ENCODE assay signal across 19 mouse cellular contexts in the genomic region with DNA sequence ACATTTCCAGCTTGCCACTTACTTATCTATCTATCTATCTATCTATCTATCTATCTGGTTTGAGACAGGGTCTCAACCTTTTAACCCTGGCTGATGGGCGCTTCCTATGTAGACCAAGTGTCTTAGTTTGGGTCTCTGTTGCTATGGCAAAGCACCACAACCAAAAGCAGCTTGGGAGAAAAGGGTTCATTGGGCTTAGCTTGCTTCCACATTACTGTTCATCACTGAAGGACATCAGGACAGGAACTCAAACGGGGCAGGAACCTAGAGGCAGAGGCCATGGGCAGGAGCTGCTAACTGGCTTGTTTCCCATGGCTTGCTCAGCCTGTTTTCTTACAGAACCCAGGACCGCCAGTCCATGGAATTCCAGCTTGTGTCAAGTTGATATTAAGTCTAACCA. TPM values are rescaled to one million over a fixed set of nuclear protein-coding genes. Genes with fewer than 3 reads are reported as not detected.
DNase-seq lines count a peak whose midpoint lies in the region; ATAC-seq and TF ChIP-seq lines count a peak whose summit lies in the region.
"Had no signal": no experiment of that assay in that cellular context is flagged by ENCODE, and none has a peak within 500 bp of the region (broad histone marks: within the 10 kb centered on the region; RNA-seq: fewer than 3 reads in every experiment).

No protein-coding gene starts in this region.

- no peak for TF ChIP-seq RAD21 in CH12.LX (IDR thresholded peaks at IDR 0.05; ENCODE audit: low read depth, low read length)

- H3K9me3 ChIP-seq in heart, embryonic 11.5 days (replicated peaks; ENCODE audit: control insufficient read depth, low read length): no peaks in the 10 kb centered on the region
- H3K9me3 ChIP-seq in CH12.LX (replicated peaks; ENCODE audit: low read length): no peaks in the 10 kb centered on the region
- H3K9me3 ChIP-seq in liver, embryonic 16.5 days (replicated peaks; ENCODE audit: control insufficient read depth, low read length): no peaks in the 10 kb centered on the region
- H3K9me3 ChIP-seq: heart, embryonic 10.5 days; hindbrain, embryonic 13.5 days; limb, embryonic 15.5 days had no signal

- peaks cover 21% of the 10 kb centered on the region for H3K4me1 ChIP-seq in heart, embryonic 11.5 days (ENCODE audit: control insufficient read depth, insufficient read depth, low read length)
- peaks cover 12 to 54% of the 10 kb centered on the region in 2 experiments for H3K4me1 ChIP-seq in CH12.LX (ENCODE audit: control insufficient read depth in 1 of 2, insufficient read depth in 2 of 2)
- peaks cover 51% of the 10 kb centered on the region for H3K4me1 ChIP-seq in bone marrow macrophage, adult 2 months (ENCODE audit: control insufficient read depth, insufficient read depth, low read length)
- H3K4me1 ChIP-seq in liver, embryonic 16.5 days (ENCODE audit: control insufficient read depth, low read depth, low read length): peaks cover 39% of the 10 kb centered on the region
- H3K4me1 ChIP-seq in lung, adult 2 months (ENCODE audit: control insufficient read depth, insufficient read depth, low read length): peaks cover 11% of the 10 kb centered on the region; the same call in 1 of the 2 replicates

- no peak for TF ChIP-seq POLR2A in CH12.LX (IDR thresholded peaks at IDR 0.05; ENCODE audit: low read depth, low read length)
- TF ChIP-seq POLR2A in bone marrow macrophage, adult 2 months (IDR thresholded peaks at IDR 0.05; ENCODE audit: borderline replicate concordance, low read depth, low read length): no peak
- no peak for TF ChIP-seq POLR2A in lung, adult 2 months (IDR thresholded peaks at IDR 0.05; ENCODE audit: borderline replicate concordance, extremely low read depth, low read depth, low read length)

- H3K9ac ChIP-seq in heart, embryonic 11.5 days (ENCODE audit: low read depth, low read length): no peak overlapping the region
- no peak overlapping the region for H3K9ac ChIP-seq in CH12.LX (ENCODE audit: insufficient read depth, low read depth)
- no peak overlapping the region for H3K9ac ChIP-seq in liver, embryonic 16.5 days (ENCODE audit: low read depth, low read length)
- H3K9ac ChIP-seq: limb, embryonic 15.5 days had no signal

- dilution Hi-C loops in CH12.LX (cut with MboI; ENCODE audit: extremely low pct_ligation_motif_present, extremely low pct_unique_long_range_greater_than_20kb, low sequenced_read_pairs): no loop called here

- in situ Hi-C loops in CH12.LX (cut with MboI; ENCODE audit: low pct_ligation_motif_present, low pct_unique_long_range_greater_than_20kb, low sequenced_read_pairs): loop anchor here (10.0 kb wide), 1 partner anchor 568 kb away; a partner anchor contains a TSS

- peaks cover 7% of the 10 kb centered on the region; the same call in 1 of the 2 replicates for H3K36me3 ChIP-seq in heart, embryonic 11.5 days (ENCODE audit: control insufficient read depth, insufficient read depth, low read length)
- H3K36me3 ChIP-seq in CH12.LX (replicated peaks in 1 of 2; ENCODE audit: control insufficient read depth in 1 of 2, insufficient read depth in 1 of 2, low read length in 1 of 2): peaks cover 16 to 23% of the 10 kb centered on the region in 2 experiments
- H3K36me3 ChIP-seq in liver, embryonic 16.5 days (ENCODE audit: control insufficient read depth, insufficient read depth): peaks cover 12% of the 10 kb centered on the region

- H3K4me2 ChIP-seq in heart, embryonic 11.5 days: no peak overlapping the region
- no peak overlapping the region for H3K4me2 ChIP-seq in CH12.LX (ENCODE audit: insufficient read depth, low read depth, poor library complexity, severe bottlenecking)
- H3K4me2 ChIP-seq in liver, embryonic 16.5 days (ENCODE audit: low read depth, low read length): no peak overlapping the region
- H3K4me2 ChIP-seq: limb, embryonic 15.5 days had no signal

- no peak overlapping the region for H3K4me3 ChIP-seq in heart, embryonic 11.5 days (ENCODE audit: low read depth, low read length)
- no peak overlapping the region for H3K4me3 ChIP-seq in CH12.LX (replicated peaks in 1 of 3; ENCODE audit: low read depth in 2 of 3, low read length in 2 of 3, poor library complexity in 1 of 3)
- H3K4me3 ChIP-seq in bone marrow macrophage, adult 2 months (ENCODE audit: insufficient read depth, low read length): no peak overlapping the region
- no peak overlapping the region for H3K4me3 ChIP-seq in liver, embryonic 16.5 days (ENCODE audit: low read depth, low read length)
- no peak overlapping the region for H3K4me3 ChIP-seq in lung, adult 2 months (replicated peaks; ENCODE audit: extremely low read depth, low read depth, low read length)

- TF ChIP-seq EP300 in CH12.LX (IDR thresholded peaks at IDR 0.05; ENCODE audit: low read length): no peak

- TF ChIP-seq CTCF in CH12.LX (conservative IDR thresholded peaks at IDR 0.05 in 1 of 2, IDR thresholded peaks at IDR 0.05 in 1 of 2; ENCODE audit: low read depth in 2 of 2, low read length in 2 of 2): no peak
- TF ChIP-seq CTCF in bone marrow macrophage, adult 2 months (IDR thresholded peaks at IDR 0.05; ENCODE audit: low read depth, low read length): no peak
- TF ChIP-seq CTCF in lung, adult 2 months (IDR thresholded peaks at IDR 0.05; ENCODE audit: insufficient read depth, low read length): no peak

- H3K27me3 ChIP-seq in heart, embryonic 11.5 days (ENCODE audit: control insufficient read depth, insufficient read depth, low read length): no peaks in the 10 kb centered on the region
- no peaks in the 10 kb centered on the region for H3K27me3 ChIP-seq in CH12.LX (replicated peaks)
- no peaks in the 10 kb centered on the region for H3K27me3 ChIP-seq in liver, embryonic 16.5 days (ENCODE audit: control insufficient read depth, insufficient read depth, low read depth, low read length)
- H3K27me3 ChIP-seq: hindbrain, embryonic 13.5 days; limb, embryonic 15.5 days had no signal

- 78% methylated on average over 3 of the region's 3 CpGs for WGBS in heart, embryonic 11.5 days (ENCODE audit: insufficient replicate concordance)
- 67% methylated on average over 3 of the region's 3 CpGs for WGBS in liver, embryonic 16.5 days (ENCODE audit: insufficient replicate concordance)
- WGBS in lung, adult 2 months: 77% methylated on average over 3 of the region's 3 CpGs

- H3K27ac ChIP-seq in heart, embryonic 11.5 days (ENCODE audit: low read depth, low read length): no peak overlapping the region
- 0 out of 2 replicates have a peak overlapping the region, but pooled peaks have one; percentile 33 for H3K27ac ChIP-seq in CH12.LX (ENCODE audit: insufficient read depth, low read depth)
- peak overlapping the region; percentile 99 for H3K27ac ChIP-seq in bone marrow macrophage, adult 2 months (ENCODE audit: insufficient read depth, low read depth, low read length)
- H3K27ac ChIP-seq in liver, embryonic 16.5 days (ENCODE audit: low read length): peak overlapping the region; percentile 97; the same call in 1 of the 2 replicates

- DNase-seq in heart, adult 11 months: peak; percentile 90
- DNase-seq in CH12.LX (ENCODE audit: extremely low read depth): no peak
- no peak for DNase-seq in lung, adult 2 months
- no peak for DNase-seq in right cerebral cortex, adult 2 months (ENCODE audit: low spot score in 2 of 2)
- DNase-seq: cerebellum, adult 11-12 months; gastrocnemius, postnatal 36 days; heart, postnatal 14 days; kidney, adult 9 months; kidney, postnatal 36 days; layer of hippocampus, adult 9-11 months; midbrain, embryonic 14.5 days; right cerebral cortex, adult 18-20 months; thymus, postnatal 4 days had no signal

- no peak for ATAC-seq in heart, embryonic 11.5 days (replicated peaks; ENCODE audit: insufficient number of reproducible peaks, low FRiP score, low TSS enrichment)
- no peak for ATAC-seq in liver, embryonic 16.5 days (ENCODE audit: low read depth)

- H3K79me2 ChIP-seq in CH12.LX (replicated peaks; ENCODE audit: control insufficient read depth, extremely low read depth, insufficient read depth, poor library complexity, severe bottlenecking): peaks cover 33% of the 10 kb centered on the region

TF ChIP-seq in CH12.LX, 34 proteins besides CTCF, POLR2A, EP300 and RAD21 (continues in another document):
- TF ChIP-seq JUN (IDR thresholded peaks at IDR 0.05; ENCODE audit: insufficient read depth, low read depth, low read length) (no peak), ZMIZ1 (IDR thresholded peaks at IDR 0.05; ENCODE audit: low read depth, low read length) (no peak), MAZ (IDR thresholded peaks at IDR 0.05; ENCODE audit: low read depth, low read length) (no peak), E2F4 (IDR thresholded peaks at IDR 0.05; ENCODE audit: insufficient replicate concordance, low read depth, low read length) (no peak), BHLHE40 (IDR thresholded peaks at IDR 0.05; ENCODE audit: low read depth, low read length) (no peak), ZC3H11A (IDR thresholded peaks at IDR 0.05; ENCODE audit: low read depth, low read length) (no peak), USF2 (conservative IDR thresholded peaks at IDR 0.05; ENCODE audit: low read depth, low read length) (no peak)

RNA-seq across cellular contexts. Expression of a gene that starts 1.5 kb away (rescaled TPM):
- polyA plus RNA-seq in heart, embryonic 11.5 days (2014; fragmentation: Nextera tagmentation; extraction: Ambion mirVana): 46.3 and 49.8 TPM in 2 replicates
- total RNA-seq in CH12.LX (2012; rRNA removed): 95.9 and 114 TPM in 2 replicates
- total RNA-seq in CH12.LX (2014; rRNA removed): 223 and 225 TPM in 2 replicates
- polyA plus RNA-seq in CH12.LX (2012; ENCODE audit: insufficient read length, low read depth): 188 and 197 TPM in 2 replicates
- 565 and 578 TPM in 2 replicates for polyA plus RNA-seq in bone marrow macrophage, adult 2 months (2012; ENCODE audit: insufficient read depth, insufficient read length, missing spikeins)
- polyA plus RNA-seq in liver, embryonic 16.5 days (2015; fragmentation: Nextera tagmentation; extraction: Ambion mirVana): 11.1 and 14.5 TPM in 2 replicates
- polyA plus RNA-seq in lung, adult 2 months (2012; rRNA removed): 89.2 and 178 TPM in 2 replicates

RNA-seq across cellular contexts. Expression of a gene that starts 30.6 kb away (rescaled TPM):
- polyA plus RNA-seq in heart, embryonic 11.5 days (2014; fragmentation: Nextera tagmentation; extraction: Ambion mirVana): 3.5 and 5.1 TPM in 2 replicates
- total RNA-seq in CH12.LX (2012; rRNA removed): 0.85 and 1.1 TPM in 2 replicates
- total RNA-seq in CH12.LX (2014; rRNA removed): not detected in 2 replicates
- 0.10 TPM in 1 of 2 replicates, not detected in the other for polyA plus RNA-seq in CH12.LX (2012; ENCODE audit: insufficient read length, low read depth)
- polyA plus RNA-seq in bone marrow macrophage, adult 2 months (2012; ENCODE audit: insufficient read depth, insufficient read length, missing spikeins): 2.4 and 2.6 TPM in 2 replicates
- 0.74 and 0.83 TPM in 2 replicates for polyA plus RNA-seq in liver, embryonic 16.5 days (2015; fragmentation: Nextera tagmentation; extraction: Ambion mirVana)
- 51.3 and 52.3 TPM in 2 replicates for polyA plus RNA-seq in lung, adult 2 months (2012; rRNA removed)

RNA-seq across cellular contexts. Expression of a gene that starts 32.3 kb away (rescaled TPM):
- 52.7 and 55.4 TPM in 2 replicates for polyA plus RNA-seq in heart, embryonic 11.5 days (2014; fragmentation: Nextera tagmentation; extraction: Ambion mirVana)
- total RNA-seq in CH12.LX (2012; rRNA removed): 51.5 and 53.9 TPM in 2 replicates
- total RNA-seq in CH12.LX (2014; rRNA removed): 57.8 and 60.8 TPM in 2 replicates
- 58.4 and 62.6 TPM in 2 replicates for polyA plus RNA-seq in CH12.LX (2012; ENCODE audit: insufficient read length, low read depth)
- 99.2 and 115 TPM in 2 replicates for polyA plus RNA-seq in bone marrow macrophage, adult 2 months (2012; ENCODE audit: insufficient read depth, insufficient read length, missing spikeins)
- 32.8 and 33.4 TPM in 2 replicates for polyA plus RNA-seq in liver, embryonic 16.5 days (2015; fragmentation: Nextera tagmentation; extraction: Ambion mirVana)
- polyA plus RNA-seq in lung, adult 2 months (2012; rRNA removed): 9.3 and 15.7 TPM in 2 replicates
